Mouse (Mus musculus): ENCODE results near the gene Ilf3.

Ilf3 gene

DNA sequence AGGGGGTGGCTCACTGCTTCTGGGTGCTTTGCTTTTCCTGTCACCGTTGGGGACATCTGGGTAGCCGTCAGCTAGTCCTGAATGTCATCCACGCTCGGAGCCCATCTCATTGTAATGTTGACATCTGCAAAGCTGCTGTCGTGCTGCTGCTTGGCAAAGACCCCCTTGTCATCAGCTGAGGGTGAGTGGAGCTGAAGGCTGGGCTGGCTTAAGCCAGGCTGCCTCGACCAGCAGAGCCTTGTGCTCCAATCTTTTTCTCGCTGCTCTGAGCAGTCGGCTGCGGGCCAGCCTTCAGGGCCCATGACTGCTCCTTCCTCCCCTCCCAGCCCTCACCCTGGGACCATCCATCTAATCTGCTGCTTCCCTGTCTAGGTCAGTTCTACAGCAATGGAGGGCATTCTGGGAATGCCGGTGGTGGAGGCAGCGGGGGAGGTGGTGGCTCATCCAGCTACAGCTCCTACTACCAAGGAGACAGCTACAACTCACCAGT is 35.1 kb downstream of the Ilf3 start:
- no peak for DNase-seq (ENCODE audit: low spot score in 2 of 2)

DNA sequence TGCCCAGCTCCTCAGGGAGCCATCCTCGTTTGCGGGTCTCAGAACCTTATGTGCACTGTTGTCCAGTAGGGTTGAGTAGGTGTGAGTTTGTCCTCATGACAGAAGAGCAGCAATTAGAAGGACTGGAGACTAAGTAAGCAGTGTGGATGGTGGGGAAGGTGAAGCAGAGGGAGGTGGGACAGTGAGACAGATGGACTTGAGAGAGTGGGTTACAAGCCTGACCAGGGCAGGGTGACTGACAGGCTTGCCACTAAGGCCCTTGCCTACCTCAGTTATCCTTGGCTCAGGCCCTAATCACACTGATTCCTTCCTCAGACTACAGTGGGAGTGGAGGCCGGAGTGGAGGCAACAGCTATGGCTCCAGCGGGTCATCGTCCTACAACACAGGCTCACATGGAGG is 36.1 kb downstream of the Ilf3 start:
- DNase-seq (ENCODE audit: low spot score in 2 of 2): no peak

DNA sequence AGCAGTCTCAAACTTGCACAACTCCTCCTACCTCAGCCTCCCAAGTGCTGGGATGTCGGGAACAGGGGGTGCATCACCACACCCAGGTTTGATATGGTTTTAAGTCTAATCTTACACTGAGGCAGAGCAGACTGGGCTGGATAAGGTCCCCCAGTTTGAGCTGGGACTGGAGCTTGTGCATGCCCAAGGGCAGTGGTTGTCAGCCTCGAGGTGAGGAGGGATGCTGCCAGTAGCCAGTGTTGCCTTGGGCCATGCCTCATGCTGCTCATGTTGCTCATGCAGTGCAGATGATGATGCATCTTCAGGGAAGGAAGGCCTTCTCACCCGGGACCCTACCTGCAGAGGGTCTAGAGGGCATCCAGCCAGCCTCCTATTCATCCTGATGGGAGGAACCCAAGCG is 37.9 kb downstream of the Ilf3 start:
- DNase-seq (ENCODE audit: low spot score in 2 of 2): no peak

DNA sequence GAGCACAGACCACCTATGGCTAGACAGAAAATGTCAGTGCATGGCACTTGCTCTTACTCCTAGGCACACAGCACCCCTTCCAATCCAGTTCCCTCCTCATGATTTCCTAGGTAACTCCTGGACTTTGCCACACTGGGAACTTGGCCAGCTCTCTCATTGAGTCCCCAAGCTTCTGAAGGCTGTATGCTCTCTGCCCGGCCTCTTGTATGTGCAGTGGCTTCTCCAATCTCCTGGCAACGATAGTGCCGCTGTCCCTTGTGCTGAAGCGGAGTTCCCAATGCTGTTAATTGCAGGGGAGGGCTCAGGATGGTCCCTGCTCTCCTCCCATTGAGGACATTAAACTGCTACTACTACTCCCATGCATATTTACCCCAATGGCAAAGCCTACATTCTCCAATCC is 40.3 kb downstream of the Ilf3 start:
- DNase-seq (ENCODE audit: low spot score in 2 of 2): no peak

DNA sequence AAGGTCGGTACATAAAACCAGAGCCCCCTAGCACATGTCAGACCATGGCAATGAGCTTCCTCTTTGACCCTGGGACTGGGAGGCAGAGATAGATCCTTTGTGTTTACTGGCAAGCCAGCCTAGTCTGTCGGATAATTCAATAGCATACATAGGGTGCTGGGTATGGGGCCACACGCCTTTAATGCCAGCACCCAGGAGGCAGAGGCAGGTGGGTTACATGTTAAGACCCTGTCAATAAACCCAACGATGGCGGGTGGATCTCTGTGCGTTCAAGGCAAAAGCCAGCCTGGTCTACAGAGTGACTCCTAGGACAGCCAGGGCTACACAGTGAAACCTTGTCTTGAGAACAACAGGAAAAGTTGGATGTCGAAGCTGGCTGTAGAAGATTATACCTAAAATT is 41.0 kb downstream of the Ilf3 start:
- DNase-seq (ENCODE audit: low spot score in 2 of 2): no peak

DNA sequence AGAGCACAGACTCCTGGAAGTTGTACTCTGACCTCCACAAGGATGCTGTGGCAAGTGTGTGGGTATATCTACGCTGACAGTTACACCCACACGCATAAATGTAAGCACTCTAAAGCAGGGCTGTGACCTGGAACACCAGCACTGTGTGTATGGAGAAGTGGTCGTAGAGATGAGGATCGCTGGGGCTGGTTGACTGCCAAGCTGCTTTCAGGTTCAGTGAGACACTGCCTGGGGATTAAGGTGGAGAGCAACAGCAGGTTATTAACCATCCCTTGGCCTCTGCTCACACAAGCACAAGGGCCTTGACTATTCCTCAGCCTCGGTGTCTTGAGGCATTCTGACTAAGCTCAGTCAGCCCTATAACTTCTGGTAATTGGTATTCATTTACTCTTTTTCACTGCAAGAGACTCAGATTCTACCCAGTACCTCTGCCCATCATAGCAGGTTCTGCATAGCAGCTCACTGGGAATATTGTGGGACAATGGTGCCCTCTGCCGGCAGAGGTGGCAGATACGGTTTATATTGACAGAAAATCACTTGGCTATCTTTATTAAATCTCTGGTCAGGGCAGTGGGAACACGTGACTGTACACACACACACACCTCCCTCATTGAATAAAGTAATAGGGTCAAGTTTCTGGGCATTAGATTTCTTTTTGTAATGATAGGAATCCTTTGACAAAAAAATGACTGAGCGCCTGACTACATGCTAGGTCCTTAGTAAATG is 42.1 kb downstream of the Ilf3 start:
- peak; percentile 54 to 66 for DNase-seq (ENCODE audit: low spot score in 2 of 2)

DNA sequence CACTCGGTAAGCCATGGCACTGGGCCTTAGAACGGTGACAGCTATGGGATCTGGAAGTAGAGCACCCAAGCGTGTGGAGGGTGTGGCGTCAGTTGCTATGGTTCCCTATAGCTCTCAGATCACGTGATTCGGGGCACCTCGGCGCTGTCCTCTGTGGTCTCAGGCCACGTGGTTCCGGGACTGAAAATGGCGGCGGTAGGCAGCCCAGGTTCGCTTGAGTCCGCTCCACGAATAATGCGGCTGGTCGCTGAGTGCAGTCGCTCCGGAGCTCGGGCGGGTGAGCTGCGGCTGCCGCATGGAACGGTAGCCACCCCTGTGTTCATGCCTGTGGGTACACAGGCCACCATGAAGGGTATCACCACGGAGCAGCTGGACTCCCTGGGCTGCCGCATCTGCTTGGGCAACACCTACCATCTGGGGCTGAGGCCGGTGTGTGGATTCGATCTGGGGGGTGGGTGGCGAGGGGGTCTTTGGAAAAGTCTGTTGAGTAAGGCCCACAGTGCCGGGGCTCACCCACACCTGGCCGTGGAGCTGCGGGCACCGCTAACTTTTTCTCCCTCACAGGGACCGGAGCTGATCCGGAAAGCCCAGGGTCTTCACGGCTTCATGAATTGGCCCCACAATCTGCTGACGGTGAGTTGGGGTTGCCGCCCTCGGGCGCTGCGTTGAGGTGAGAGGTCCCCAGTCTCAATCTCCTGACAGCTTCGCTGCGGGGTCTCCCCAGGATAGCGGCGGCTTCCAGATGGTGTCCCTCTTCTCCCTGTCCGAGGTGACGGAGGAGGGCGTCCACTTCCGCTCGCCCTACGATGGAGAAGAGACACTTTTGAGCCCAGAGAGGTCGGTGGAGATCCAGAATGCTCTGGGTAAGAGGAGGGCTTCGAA is 44.2 kb downstream of the Ilf3 start, which contains the start of gene Qtrt1:
Gene Qtrt1, plus strand, starts transcription at position 169 of the 882 bp plus-strand sequence.
- peak; percentile 82 to 87 for DNase-seq (ENCODE audit: low spot score in 2 of 2)

DNA sequence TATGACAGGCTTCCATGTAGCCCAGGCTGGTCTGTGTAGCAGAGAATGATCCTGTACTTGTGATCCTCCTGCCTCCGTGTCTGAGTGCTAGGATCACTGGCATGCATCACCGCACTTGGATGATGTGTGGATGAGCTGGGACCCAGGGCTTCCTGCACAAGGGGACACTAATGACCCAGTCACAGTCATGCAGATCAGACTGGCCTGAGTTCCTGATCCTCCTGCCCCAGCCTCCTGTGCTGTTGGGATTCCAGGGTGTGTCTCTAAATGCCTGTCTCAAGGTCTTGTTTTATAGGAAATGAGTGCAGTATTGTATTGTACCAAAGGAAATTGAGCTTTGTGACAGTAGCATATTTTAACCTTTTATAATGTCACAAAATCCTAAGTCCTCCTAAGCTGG is 50.2 kb downstream of the Ilf3 start:
- no peak for DNase-seq (ENCODE audit: low spot score in 2 of 2)

DNA sequence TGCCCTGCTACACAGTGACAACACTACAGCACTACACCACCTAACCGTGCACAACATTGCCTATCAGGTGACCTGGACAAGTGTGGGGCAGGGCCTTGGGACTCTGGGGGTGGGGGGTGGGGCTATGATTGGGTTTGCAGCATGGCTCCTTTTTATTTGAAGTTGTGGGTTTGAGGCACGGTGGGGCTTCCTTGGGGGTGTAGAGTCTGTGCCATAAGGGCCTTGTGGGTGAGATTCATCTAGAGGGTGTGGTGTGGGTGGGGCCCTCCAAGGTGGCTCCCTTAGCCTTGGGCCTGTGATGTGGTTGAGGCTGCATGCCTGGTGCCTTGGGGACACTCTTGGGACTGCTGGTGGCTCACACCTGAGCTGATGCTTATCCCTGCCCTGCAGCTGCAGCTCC is 52.0 kb downstream of the Ilf3 start:
- no peak for DNase-seq (ENCODE audit: low spot score in 2 of 2)

DNA sequence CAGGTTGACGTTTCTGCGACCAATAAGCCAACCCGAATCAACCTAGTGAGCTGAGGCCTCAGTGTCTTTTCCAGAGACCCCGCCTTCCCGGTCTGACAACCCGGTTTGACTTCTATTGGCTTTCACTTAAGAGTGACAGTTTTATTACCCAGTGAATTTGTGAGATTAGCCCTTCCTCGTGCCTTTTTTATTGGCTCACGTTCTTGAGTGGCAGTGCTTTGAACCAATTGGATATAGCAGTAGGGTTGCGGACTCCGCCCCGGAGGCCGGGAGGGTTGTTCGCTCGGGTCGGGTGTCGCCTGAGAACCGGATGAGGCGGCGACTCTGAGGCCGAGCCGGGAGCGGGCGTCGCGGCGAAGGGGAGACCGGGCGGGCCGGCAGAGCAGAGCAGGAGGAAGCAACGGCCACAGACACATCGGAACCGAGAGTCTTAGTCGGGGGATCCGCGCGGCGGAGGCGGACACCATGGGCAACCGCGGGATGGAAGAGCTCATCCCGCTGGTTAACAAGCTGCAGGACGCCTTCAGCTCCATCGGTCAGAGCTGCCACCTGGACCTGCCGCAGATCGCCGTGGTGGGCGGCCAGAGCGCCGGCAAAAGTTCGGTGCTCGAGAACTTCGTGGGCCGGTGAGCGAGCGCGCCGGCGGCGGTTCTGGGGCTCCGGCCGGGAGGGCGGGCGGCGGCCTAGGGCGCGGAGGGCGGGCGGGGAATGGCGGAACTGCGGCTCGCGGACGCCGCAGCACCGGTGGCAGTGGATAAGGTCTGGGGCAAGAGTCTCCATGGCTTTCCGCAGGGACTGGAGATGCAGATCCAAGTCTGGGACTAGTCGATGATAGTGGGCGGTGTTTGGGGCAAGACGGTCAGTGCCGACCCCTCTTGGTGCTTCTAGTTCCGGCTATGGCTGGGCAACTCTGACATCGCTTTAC is 57.2 kb downstream of the Ilf3 start, which contains the start of gene Dnm2:
Gene Dnm2, plus strand, starts transcription at position 278 of the 925 bp plus-strand sequence.
- DNase-seq (ENCODE audit: low spot score in 2 of 2): peak; percentile 100

DNA sequence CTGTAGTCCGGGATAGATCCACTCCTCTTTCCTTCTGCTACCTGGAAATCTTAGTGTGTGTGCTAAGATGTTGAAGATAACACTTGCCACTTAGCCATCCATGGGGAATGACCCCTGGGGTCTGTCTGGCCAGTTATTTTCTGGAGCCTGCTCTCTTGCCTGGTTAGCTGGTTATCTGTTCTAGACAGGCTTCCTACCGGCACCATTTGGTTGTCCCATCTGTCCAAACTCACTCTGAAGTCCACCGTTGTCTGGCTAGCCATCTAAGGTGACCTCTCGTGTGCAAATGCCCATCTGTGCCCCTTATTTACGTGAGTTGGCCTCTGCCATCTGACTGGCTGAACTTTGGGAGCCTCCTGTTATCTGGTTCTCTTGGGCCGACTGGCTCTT is 57.9 kb downstream of the Ilf3 start:
- DNase-seq (ENCODE audit: low spot score in 2 of 2): no peak

DNA sequence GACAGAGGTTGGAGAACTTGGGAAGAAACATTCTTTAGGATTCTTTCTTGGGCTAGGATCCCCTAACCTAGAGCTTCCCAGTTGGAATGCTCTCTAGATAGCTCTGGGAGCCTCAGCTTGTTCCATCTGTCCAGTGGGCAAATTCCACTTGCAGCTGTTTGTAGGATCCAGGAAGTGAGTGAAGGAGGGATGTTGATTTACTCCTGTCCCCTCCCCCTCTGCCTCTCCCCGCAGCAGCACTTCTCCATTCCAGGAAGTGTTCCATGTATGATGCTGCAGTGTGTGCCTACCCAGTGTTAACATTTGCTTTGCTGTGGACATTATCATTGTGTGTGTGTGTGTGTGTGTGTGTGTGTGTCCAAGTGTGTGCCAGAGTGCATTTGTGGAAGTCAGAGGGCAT is 58.3 kb downstream of the Ilf3 start:
- DNase-seq (ENCODE audit: low spot score in 2 of 2): peak in 1 of 2 experiments; percentile 30

DNA sequence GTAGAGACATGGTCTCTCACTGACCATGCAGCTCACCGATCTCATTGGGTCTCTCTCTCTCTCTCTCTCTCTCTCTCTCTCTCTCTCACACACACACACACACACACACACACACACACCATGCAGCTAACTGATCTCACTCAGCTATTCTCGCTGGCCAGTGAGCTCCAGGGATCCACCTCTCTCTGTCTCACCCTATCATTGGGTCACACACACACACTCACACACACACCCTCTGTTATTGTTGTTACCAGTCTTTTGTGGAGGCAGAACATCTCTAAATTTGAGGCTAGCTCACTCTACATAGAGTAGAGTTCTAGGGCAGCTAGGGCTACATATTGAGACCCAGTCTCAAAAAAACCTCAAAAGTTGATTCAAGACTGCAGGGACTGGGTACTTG is 58.9 kb downstream of the Ilf3 start:
- DNase-seq (ENCODE audit: low spot score in 2 of 2): no peak

DNA sequence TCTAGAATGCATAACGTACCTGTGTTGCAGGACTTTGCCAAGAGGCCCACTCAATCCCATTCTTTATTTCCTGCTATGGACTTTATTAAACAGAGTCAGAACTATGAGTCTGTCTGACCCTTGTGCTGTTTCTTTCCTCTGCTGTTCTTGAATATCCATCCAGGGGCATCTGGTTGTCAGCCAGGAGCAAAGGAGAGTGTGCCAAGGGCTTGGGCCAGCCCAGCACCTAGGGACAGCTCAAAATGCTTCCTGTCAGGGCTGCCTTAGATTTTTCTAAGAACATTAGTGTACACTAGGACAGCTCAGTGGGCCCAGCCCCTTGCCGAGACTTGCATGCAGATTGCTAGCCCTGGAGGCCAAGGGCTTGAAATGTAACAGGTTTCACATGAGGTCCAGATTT is 60.1 kb downstream of the Ilf3 start:
- DNase-seq (ENCODE audit: low spot score in 2 of 2): peak in 1 of 2 experiments; percentile 51

DNA sequence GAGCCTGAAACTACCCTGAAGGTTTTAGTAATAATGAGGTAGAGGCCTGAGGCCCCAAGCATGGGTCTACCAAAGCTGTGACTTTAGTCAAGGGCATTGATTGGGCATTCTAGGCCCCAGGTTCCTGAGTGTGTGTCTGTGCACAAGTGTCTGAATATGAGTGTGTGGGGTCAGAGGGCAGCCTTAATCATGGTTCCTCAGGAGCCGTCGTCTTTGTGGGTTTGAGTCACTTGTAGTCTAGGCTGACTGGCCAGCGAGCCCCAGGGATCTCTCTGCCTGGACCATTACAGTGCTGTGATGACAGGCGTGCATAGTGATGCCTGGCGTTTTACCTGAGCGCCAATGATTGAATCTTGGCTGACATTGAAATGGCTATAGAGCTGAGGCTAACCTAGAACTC is 60.5 kb downstream of the Ilf3 start:
- DNase-seq (ENCODE audit: low spot score in 2 of 2): no peak

DNA sequence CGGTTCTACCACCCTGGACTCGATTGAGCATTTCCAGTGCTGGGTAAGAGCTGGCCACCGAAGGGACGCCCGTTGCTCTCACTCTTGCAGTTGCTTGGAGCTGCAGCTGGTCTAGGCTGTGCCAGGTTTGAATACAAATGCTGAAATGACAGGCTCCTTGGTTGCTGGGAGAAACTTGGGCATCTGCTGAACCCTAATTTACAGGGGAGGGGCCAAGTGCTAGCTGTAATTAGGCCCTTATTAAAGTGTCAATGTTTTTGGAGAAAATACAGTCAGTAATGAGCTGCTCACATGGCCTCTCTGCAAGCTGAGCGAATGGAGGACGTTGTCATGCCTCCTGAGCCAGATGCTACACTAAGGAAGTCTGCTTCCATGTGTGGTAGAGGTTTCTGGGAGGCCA is 63.1 kb downstream of the Ilf3 start:
- DNase-seq (ENCODE audit: low spot score in 2 of 2): no peak

DNA sequence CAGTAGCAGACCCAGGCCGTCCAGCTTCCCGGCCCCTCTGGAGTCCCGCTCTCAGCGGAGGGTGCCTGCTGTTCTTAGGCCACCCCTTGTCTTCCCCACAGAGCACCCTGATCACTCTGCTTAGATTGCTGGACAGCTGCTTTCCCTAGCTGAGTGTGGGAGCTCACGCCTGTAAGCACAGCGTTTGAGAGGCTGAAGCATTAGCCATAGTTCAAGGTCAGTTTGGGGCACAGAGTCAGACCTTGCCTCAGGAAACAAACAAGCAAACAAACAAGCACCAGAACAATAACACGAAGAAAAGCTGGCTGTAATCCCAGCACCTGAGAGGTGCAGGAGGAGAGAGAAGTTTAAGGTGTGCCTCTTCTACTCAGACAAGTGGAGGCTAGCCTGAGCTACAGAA is 64.4 kb downstream of the Ilf3 start:
- no peak for DNase-seq (ENCODE audit: low spot score in 2 of 2)

DNA sequence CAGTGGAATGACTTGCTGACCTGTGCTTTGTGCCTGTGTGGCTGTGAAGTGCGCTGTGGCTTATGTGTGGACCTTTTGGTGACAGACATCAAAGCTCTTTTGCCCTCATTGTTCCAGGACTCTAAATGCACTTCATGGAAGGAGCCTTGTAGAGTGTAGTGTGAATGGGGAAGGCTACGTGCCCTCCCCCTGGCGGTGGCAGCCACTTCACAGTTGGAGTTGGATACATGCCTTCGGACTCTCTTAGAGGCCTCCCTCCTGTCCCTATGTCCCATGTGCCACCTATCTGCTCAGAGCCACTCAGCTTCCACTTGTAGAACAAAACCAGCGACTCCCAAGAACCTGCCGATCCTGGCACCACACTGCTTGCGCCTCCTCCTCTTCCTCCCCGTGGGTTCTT is 66.1 kb downstream of the Ilf3 start:
- DNase-seq (ENCODE audit: low spot score in 2 of 2): no peak

DNA sequence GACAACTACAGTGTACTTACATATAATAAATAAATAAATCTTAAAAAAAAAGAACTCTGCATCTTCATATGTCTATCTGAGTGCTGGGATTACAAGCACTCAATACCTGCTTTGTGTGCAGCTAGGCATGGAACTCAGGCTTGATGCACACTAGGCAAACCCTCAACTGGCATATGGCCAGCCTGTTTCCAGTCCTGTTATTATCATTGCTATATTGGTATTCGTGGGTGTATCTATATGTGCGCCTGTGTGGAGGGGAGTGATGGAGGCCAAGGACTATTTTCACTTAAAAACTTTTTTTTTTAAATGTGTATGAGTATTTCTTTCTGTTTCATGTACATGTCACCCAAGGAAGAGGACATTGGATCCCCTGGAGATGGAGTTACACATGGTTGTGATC is 66.7 kb downstream of the Ilf3 start:
- no peak for DNase-seq (ENCODE audit: low spot score in 2 of 2)

DNA sequence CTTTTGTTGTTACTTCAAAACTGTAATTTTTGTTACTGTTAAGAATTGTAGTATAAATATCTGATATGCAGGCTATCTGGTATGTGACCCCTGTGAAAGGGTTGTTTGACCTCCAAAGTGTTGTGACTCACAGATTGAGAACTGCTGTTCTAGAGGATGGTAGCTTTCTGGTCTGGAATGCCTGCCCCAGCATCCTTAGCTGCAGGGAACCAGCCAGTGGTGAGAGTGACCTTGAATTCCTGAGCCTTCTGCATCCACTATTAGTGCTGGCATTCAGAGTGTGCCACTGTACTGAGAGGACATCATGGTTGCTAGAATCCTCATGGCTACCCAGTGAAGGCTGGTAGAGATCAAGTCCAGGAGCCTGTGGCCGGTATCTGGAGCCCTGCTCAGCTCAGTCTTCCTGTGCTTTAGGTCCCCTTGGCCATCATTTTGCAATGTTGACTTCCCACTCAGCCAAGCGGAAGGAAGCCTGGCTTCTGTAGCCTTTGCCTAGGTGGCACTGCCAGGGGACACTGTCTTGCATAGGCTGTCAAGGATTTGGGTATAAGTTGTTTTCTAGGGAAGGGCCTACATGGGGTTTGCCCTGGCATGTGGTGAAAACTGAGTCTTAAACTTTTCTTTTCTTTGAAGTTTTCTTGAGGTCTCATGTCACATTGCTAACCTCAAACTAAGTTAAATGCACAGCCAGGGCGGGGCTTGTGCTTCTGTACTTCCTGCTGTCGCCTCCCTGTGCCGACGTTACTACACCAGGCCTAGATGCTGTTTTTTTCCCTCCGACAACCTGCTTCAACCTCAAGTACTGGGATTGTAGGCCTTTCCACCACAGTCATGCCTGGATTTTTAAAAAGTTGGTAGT is 68.3 kb downstream of the Ilf3 start:
- DNase-seq (ENCODE audit: low spot score in 2 of 2): peak in 1 of 2 experiments; percentile 40

DNA sequence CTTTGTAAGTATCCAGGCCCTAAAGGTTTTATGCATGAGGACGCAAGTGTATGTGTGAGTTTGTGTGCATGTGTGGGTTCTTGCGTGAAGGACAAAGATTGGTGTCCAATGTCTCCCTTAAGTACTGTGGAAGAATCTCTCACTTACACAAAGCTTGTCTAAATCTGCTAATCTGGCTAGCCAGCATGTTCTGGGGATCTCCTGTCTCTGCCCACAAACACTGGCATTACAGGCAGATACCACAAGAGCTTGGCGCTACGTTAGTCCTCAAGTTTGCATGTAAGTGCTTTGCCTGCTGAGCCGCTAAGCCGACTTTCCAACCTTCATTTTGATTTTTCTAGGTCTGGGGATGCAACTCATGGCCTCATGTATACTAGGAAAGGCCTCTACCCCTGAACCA is 69.9 kb downstream of the Ilf3 start:
- no peak for DNase-seq (ENCODE audit: low spot score in 2 of 2)

Measured in heart, adult 9 months (tissue).